Mouse (Mus musculus) intestine, postnatal 0 days (tissue): ENCODE data around the gene Chadl. TPM values are rescaled to one million over a fixed set of nuclear protein-coding genes. Genes with fewer than 3 reads are reported as not detected.
"Not testable (repeated sequence)": the region's sequence is repeated elsewhere in the genome, so short reads cannot be mapped to it uniquely, and the experiment has no call there.

ENCODE experiments used
- ATAC-seq: fragments of 200-750 bp; cut with Nextera tagmentation; 2 replicates; pipeline ENCODE4 v1.8.0; 2017; ENCODE audit warnings: mild to moderate bottlenecking, moderate TSS enrichment, moderate library complexity
- H3K27ac ChIP-seq: fragments of 300-500 bp; sonication (generic); 2 replicates; pipeline ENCODE4 v1.5.1; 2014; ENCODE audit warnings: mild to moderate bottlenecking, low read depth, low read length, moderate library complexity
- H3K27me3 ChIP-seq: fragments of 300-500 bp; sonication (generic); replicated peaks from 2 replicates; pipeline ENCODE4 v1.6.1; 2014; ENCODE audit warnings: low read length, mixed read lengths; ENCODE audit not compliant: control insufficient read depth, insufficient read depth
- H3K36me3 ChIP-seq: fragments of 300-500 bp; sonication (generic); 2 replicates; pipeline ENCODE4 v1.6.1; 2014; ENCODE audit warnings: mild to moderate bottlenecking, moderate library complexity; ENCODE audit not compliant: control insufficient read depth, insufficient read depth
- H3K4me1 ChIP-seq: fragments of 300-500 bp; sonication (generic); replicated peaks from 2 replicates; pipeline ENCODE4 v1.6.1; 2014; ENCODE audit warnings: antibody characterized with exemption, low read length, mixed read lengths; ENCODE audit not compliant: control insufficient read depth, insufficient read depth
- H3K4me2 ChIP-seq: fragments of 300-500 bp; sonication (generic); replicated peaks from 2 replicates; pipeline ENCODE4 v1.6.1; 2014; ENCODE audit warnings: low read depth, mild to moderate bottlenecking, moderate library complexity
- H3K4me3 ChIP-seq: fragments of 300-500 bp; sonication (generic); 2 replicates; pipeline ENCODE4 v1.5.1; 2014; ENCODE audit warnings: low read depth, low read length
- H3K9ac ChIP-seq: fragments of 300-500 bp; sonication (generic); 2 replicates; pipeline ENCODE4 v1.6.1; 2014; ENCODE audit warnings: mild to moderate bottlenecking, low read depth, low read length
- H3K9me3 ChIP-seq: fragments of 300-500 bp; sonication (generic); 2 replicates; pipeline ENCODE4 v1.6.1; 2016; ENCODE audit warnings: mixed run types; ENCODE audit not compliant: control insufficient read depth
- CTCF ChIP-seq: sonication (generic); IDR thresholded peaks from 2 replicates; pipeline ENCODE4 v1.5.1; 2016; ENCODE audit warnings: low read depth, mild to moderate bottlenecking, control low read depth, antibody characterized with exemption, moderate library complexity
- WGBS: fragments of 180-500 bp; shearing (Covaris S2); extraction: QIAGEN DNeasy Blood & Tissue Kit; methylation state at CpG from one replicate; pipeline ENCODE4 v1.1.7; 2014; 5-methylcytosine and 5-hydroxymethylcytosine counted together
- polyA plus RNA-seq: library from polyadenylated mRNA; unstranded; fragments of >200 nt; fragmentation: Nextera tagmentation; extraction: Ambion mirVana; gene quantifications from 2 replicates; pipeline ENCODE4 v1.2.1, GENCODE M21; 2015

Chadl gene
- polyA plus RNA-seq, 1 experiment from 2014 or later, result 1.6 TPM

- H3K4me1 ChIP-seq, result no peaks in the 10 kb centered on the region
- H3K9me3 ChIP-seq, result no peaks in the 10 kb centered on the region
- no peaks in the 10 kb centered on the region for H3K27me3 ChIP-seq
- ATAC-seq, result no peak
- 67% methylated on average over 3 of the region's 3 CpGs for WGBS
- H3K4me3 ChIP-seq, result no peak overlapping the region
- H3K36me3 ChIP-seq, result peaks cover 50% of the 10 kb centered on the region
- no peak overlapping the region for H3K27ac ChIP-seq
- H3K4me2 ChIP-seq, result no peak overlapping the region
- H3K9ac ChIP-seq, result no peak overlapping the region
- TF ChIP-seq CTCF, result no peak
Observed at GRCm38 (mm10) chr15:81703094-81703489, 6.0 kb upstream of the Chadl start.

GRCm38 (mm10) chr15:81702306-81703093 is 5.4 kb upstream of the Chadl start:
- no peaks in the 10 kb centered on the region for H3K4me1 ChIP-seq
- H3K27me3 ChIP-seq, result no peaks in the 10 kb centered on the region
- no peak for ATAC-seq
- 80% methylated on average over 13 of the region's 13 CpGs for WGBS
- H3K36me3 ChIP-seq, result peaks cover 45% of the 10 kb centered on the region
- no peak overlapping the region for H3K9ac ChIP-seq
- no peak overlapping the region for H3K27ac ChIP-seq
- H3K4me3 ChIP-seq, result no peak overlapping the region
- H3K4me2 ChIP-seq, result no peak overlapping the region
- no peaks in the 10 kb centered on the region for H3K9me3 ChIP-seq
- no peak for TF ChIP-seq CTCF

- H3K36me3 ChIP-seq, result peaks cover 36% of the 10 kb centered on the region
- not testable (repeated sequence) for H3K4me1 ChIP-seq, H3K27me3 ChIP-seq, H3K4me3 ChIP-seq, H3K9ac ChIP-seq, ATAC-seq, H3K9me3 ChIP-seq, H3K27ac ChIP-seq, H3K4me2 ChIP-seq
- peak; percentile 16; the same call in 1 of the 2 replicates for TF ChIP-seq CTCF
- WGBS, result 80% methylated on average over 4 of the region's 4 CpGs
Observed at GRCm38 (mm10) chr15:81701350-81701749, 4.3 kb upstream of the Chadl start.

GRCm38 (mm10) chr15:81700601-81701000 is 3.5 kb upstream of the Chadl start:
- Histone ChIP-seq H3K9me3 (no peaks in the 10 kb centered on the region), H3K4me1 (no peaks in the 10 kb centered on the region), H3K36me3 (peaks cover 28% of the 10 kb centered on the region), H3K4me3 (no peak overlapping the region), H3K27ac (no peak overlapping the region), H3K27me3 (peaks cover 8% of the 10 kb centered on the region), H3K4me2 (no peak overlapping the region), H3K9ac (no peak overlapping the region)
- 38% methylated on average over 8 of the region's 8 CpGs for WGBS
- ATAC-seq, result no peak
- no peak for TF ChIP-seq CTCF

GRCm38 (mm10) chr15:81700161-81700560 is 3.1 kb upstream of the Chadl start:
- H3K9ac ChIP-seq, result no peak overlapping the region
- H3K36me3 ChIP-seq, result peaks cover 24% of the 10 kb centered on the region
- H3K27me3 ChIP-seq, result peaks cover 10% of the 10 kb centered on the region
- WGBS, result 21% methylated on average over 2 of the region's 2 CpGs
- no peak overlapping the region for H3K27ac ChIP-seq
- H3K9me3 ChIP-seq, result no peaks in the 10 kb centered on the region
- TF ChIP-seq CTCF, result no peak
- no peaks in the 10 kb centered on the region for H3K4me1 ChIP-seq
- no peak for ATAC-seq
- H3K4me3 ChIP-seq, result no peak overlapping the region
- no peak overlapping the region for H3K4me2 ChIP-seq

- TF ChIP-seq CTCF, result no peak
- Histone ChIP-seq H3K4me3 (no peak overlapping the region), H3K27ac (no peak overlapping the region)
Observed at GRCm38 (mm10) chr15:81698532-81698931, 1.4 kb upstream of the Chadl start.

More at GRCm38 (mm10) chr15:81698532-81698931, 1.4 kb upstream of the Chadl start:
- Histone ChIP-seq H3K36me3 (peaks cover 8% of the 10 kb centered on the region; the same call in 1 of the 2 replicates), H3K4me2 (no peak overlapping the region), H3K27me3 (peaks cover 25% of the 10 kb centered on the region), H3K9me3 (no peaks in the 10 kb centered on the region), H3K9ac (no peak overlapping the region), H3K4me1 (0 out of 2 replicates have a peak, but pooled peaks cover 2% of the 10 kb centered on the region)
- 45% methylated on average over 2 of the region's 2 CpGs for WGBS
- ATAC-seq, result no peak
